Mouse (Mus musculus): Measurements from ENCODE around the gene Mdga1. TPM values are rescaled to one million over a fixed set of nuclear protein-coding genes. Genes with fewer than 3 reads are reported as not detected.

Mdga1 gene
- polyA plus RNA-seq, 1 experiment from 2014 or later: 2.1 TPM

GRCm38 (mm10) chr17:29915820-29916219 is 54.1 kb downstream of the Mdga1 start:
- no peaks in the 10 kb centered on the region for H3K4me1 ChIP-seq (ENCODE audit: control insufficient read depth, insufficient read depth, low read length)
- DNase-seq (ENCODE audit: low spot score) (no peak), ATAC-seq (replicated peaks; ENCODE audit: insufficient number of reproducible peaks, low FRiP score, low TSS enrichment, low read depth) (no peak)
- no peak overlapping the region for H3K9ac ChIP-seq (replicated peaks; ENCODE audit: low read length)
- no peaks in the 10 kb centered on the region for H3K36me3 ChIP-seq (replicated peaks; ENCODE audit: control insufficient read depth, insufficient read depth, low read depth, low read length)
- H3K27me3 ChIP-seq (ENCODE audit: control insufficient read depth, insufficient read depth, low read length): no peaks in the 10 kb centered on the region
- H3K4me3 ChIP-seq (ENCODE audit: low read depth, low read length): no peak overlapping the region
- H3K9me3 ChIP-seq (replicated peaks; ENCODE audit: control insufficient read depth, low read length): no peaks in the 10 kb centered on the region
- H3K4me2 ChIP-seq (ENCODE audit: low read depth, low read length): no peak overlapping the region
- no peak overlapping the region for H3K27ac ChIP-seq (replicated peaks; ENCODE audit: low read depth, low read length)
- 58% methylated on average over 10 of the region's 10 CpGs for WGBS

GRCm38 (mm10) chr17:29913301-29913965 is 56.5 kb downstream of the Mdga1 start:
- Histone ChIP-seq H3K9me3 (replicated peaks; ENCODE audit: control insufficient read depth, low read length) (no peaks in the 10 kb centered on the region), H3K4me3 (ENCODE audit: low read depth, low read length) (no peak overlapping the region), H3K27me3 (ENCODE audit: control insufficient read depth, insufficient read depth, low read length) (no peaks in the 10 kb centered on the region), H3K4me1 (ENCODE audit: control insufficient read depth, insufficient read depth, low read length) (no peaks in the 10 kb centered on the region), H3K36me3 (replicated peaks; ENCODE audit: control insufficient read depth, insufficient read depth, low read depth, low read length) (no peaks in the 10 kb centered on the region), H3K4me2 (ENCODE audit: low read depth, low read length) (no peak overlapping the region), H3K27ac (replicated peaks; ENCODE audit: low read depth, low read length) (no peak overlapping the region), H3K9ac (replicated peaks; ENCODE audit: low read length) (no peak overlapping the region)
- ATAC-seq (replicated peaks; ENCODE audit: insufficient number of reproducible peaks, low FRiP score, low TSS enrichment, low read depth) (no peak), DNase-seq (ENCODE audit: low spot score) (no peak)
- WGBS: 89% methylated on average over 16 of the region's 16 CpGs

- WGBS: 66% methylated on average over 5 of the region's 5 CpGs
- ATAC-seq (replicated peaks; ENCODE audit: insufficient number of reproducible peaks, low FRiP score, low TSS enrichment, low read depth) (no peak), DNase-seq (ENCODE audit: low spot score) (no peak)
Measured at GRCm38 (mm10) chr17:29912733-29913132, 57.2 kb downstream of the Mdga1 start.

GRCm38 (mm10) chr17:29909031-29909430 is 60.9 kb downstream of the Mdga1 start:
- ATAC-seq (replicated peaks; ENCODE audit: insufficient number of reproducible peaks, low FRiP score, low TSS enrichment, low read depth): no peak
- 92% methylated on average over 7 of the region's 7 CpGs for WGBS
- Histone ChIP-seq H3K9me3 (replicated peaks; ENCODE audit: control insufficient read depth, low read length) (no peaks in the 10 kb centered on the region), H3K4me3 (ENCODE audit: low read depth, low read length) (no peak overlapping the region), H3K27ac (replicated peaks; ENCODE audit: low read depth, low read length) (no peak overlapping the region), H3K9ac (replicated peaks; ENCODE audit: low read length) (no peak overlapping the region), H3K36me3 (replicated peaks; ENCODE audit: control insufficient read depth, insufficient read depth, low read depth, low read length) (no peaks in the 10 kb centered on the region), H3K4me2 (ENCODE audit: low read depth, low read length) (no peak overlapping the region), H3K4me1 (ENCODE audit: control insufficient read depth, insufficient read depth, low read length) (no peaks in the 10 kb centered on the region), H3K27me3 (ENCODE audit: control insufficient read depth, insufficient read depth, low read length) (no peaks in the 10 kb centered on the region)
- DNase-seq (ENCODE audit: low spot score): no peak

More at GRCm38 (mm10) chr17:29912733-29913132, 57.2 kb downstream of the Mdga1 start:
- no peaks in the 10 kb centered on the region for H3K4me1 ChIP-seq (ENCODE audit: control insufficient read depth, insufficient read depth, low read length)
- no peak overlapping the region for H3K27ac ChIP-seq (replicated peaks; ENCODE audit: low read depth, low read length)
- H3K4me3 ChIP-seq (ENCODE audit: low read depth, low read length): no peak overlapping the region
- H3K9me3 ChIP-seq (replicated peaks; ENCODE audit: control insufficient read depth, low read length): no peaks in the 10 kb centered on the region
- no peaks in the 10 kb centered on the region for H3K36me3 ChIP-seq (replicated peaks; ENCODE audit: control insufficient read depth, insufficient read depth, low read depth, low read length)
- no peaks in the 10 kb centered on the region for H3K27me3 ChIP-seq (ENCODE audit: control insufficient read depth, insufficient read depth, low read length)
- H3K9ac ChIP-seq (replicated peaks; ENCODE audit: low read length): no peak overlapping the region
- no peak overlapping the region for H3K4me2 ChIP-seq (ENCODE audit: low read depth, low read length)

GRCm38 (mm10) chr17:29904694-29905093 is 65.2 kb downstream of the Mdga1 start:
- Histone ChIP-seq H3K27me3 (ENCODE audit: control insufficient read depth, insufficient read depth, low read length) (no peaks in the 10 kb centered on the region), H3K9ac (replicated peaks; ENCODE audit: low read length) (no peak overlapping the region), H3K27ac (replicated peaks; ENCODE audit: low read depth, low read length) (no peak overlapping the region), H3K4me1 (ENCODE audit: control insufficient read depth, insufficient read depth, low read length) (no peaks in the 10 kb centered on the region), H3K4me3 (ENCODE audit: low read depth, low read length) (no peak overlapping the region), H3K4me2 (ENCODE audit: low read depth, low read length) (no peak overlapping the region), H3K36me3 (replicated peaks; ENCODE audit: control insufficient read depth, insufficient read depth, low read depth, low read length) (no peaks in the 10 kb centered on the region), H3K9me3 (replicated peaks; ENCODE audit: control insufficient read depth, low read length) (no peaks in the 10 kb centered on the region)
- DNase-seq (ENCODE audit: low spot score) (no peak), ATAC-seq (replicated peaks; ENCODE audit: insufficient number of reproducible peaks, low FRiP score, low TSS enrichment, low read depth) (no peak)
- 72% methylated on average over 5 of the region's 5 CpGs for WGBS

GRCm38 (mm10) chr17:29902406-29903155 is 67.3 kb downstream of the Mdga1 start:
- no peak overlapping the region for H3K4me3 ChIP-seq (ENCODE audit: low read depth, low read length)
- DNase-seq (ENCODE audit: low spot score) (no peak), ATAC-seq (replicated peaks; ENCODE audit: insufficient number of reproducible peaks, low FRiP score, low TSS enrichment, low read depth) (no peak)
- H3K27ac ChIP-seq (replicated peaks; ENCODE audit: low read depth, low read length): no peak overlapping the region
- no peak overlapping the region for H3K9ac ChIP-seq (replicated peaks; ENCODE audit: low read length)
- H3K36me3 ChIP-seq (replicated peaks; ENCODE audit: control insufficient read depth, insufficient read depth, low read depth, low read length): no peaks in the 10 kb centered on the region
- H3K4me1 ChIP-seq (ENCODE audit: control insufficient read depth, insufficient read depth, low read length): no peaks in the 10 kb centered on the region
- no peaks in the 10 kb centered on the region for H3K27me3 ChIP-seq (ENCODE audit: control insufficient read depth, insufficient read depth, low read length)
- 78% methylated on average over 16 of the region's 16 CpGs for WGBS
- no peak overlapping the region for H3K4me2 ChIP-seq (ENCODE audit: low read depth, low read length)
- H3K9me3 ChIP-seq (replicated peaks; ENCODE audit: control insufficient read depth, low read length): no peaks in the 10 kb centered on the region

- Histone ChIP-seq H3K4me1 (ENCODE audit: control insufficient read depth, insufficient read depth, low read length) (no peaks in the 10 kb centered on the region), H3K9ac (replicated peaks; ENCODE audit: low read length) (no peak overlapping the region), H3K4me3 (ENCODE audit: low read depth, low read length) (no peak overlapping the region), H3K9me3 (replicated peaks; ENCODE audit: control insufficient read depth, low read length) (no peaks in the 10 kb centered on the region), H3K36me3 (replicated peaks; ENCODE audit: control insufficient read depth, insufficient read depth, low read depth, low read length) (no peaks in the 10 kb centered on the region), H3K4me2 (ENCODE audit: low read depth, low read length) (no peak overlapping the region), H3K27me3 (ENCODE audit: control insufficient read depth, insufficient read depth, low read length) (no peaks in the 10 kb centered on the region), H3K27ac (replicated peaks; ENCODE audit: low read depth, low read length) (no peak overlapping the region)
- 90% methylated on average over 5 of the region's 5 CpGs for WGBS
- no peak for ATAC-seq (replicated peaks; ENCODE audit: insufficient number of reproducible peaks, low FRiP score, low TSS enrichment, low read depth)
- no peak for DNase-seq (ENCODE audit: low spot score)
Measured at GRCm38 (mm10) chr17:29900289-29900688, 69.6 kb downstream of the Mdga1 start.
